Mouse (Mus musculus) left cerebral cortex, postnatal 10 days (tissue): Measurements from ENCODE around the gene Fam241a. TPM values are rescaled to one million over a fixed set of nuclear protein-coding genes. Genes with fewer than 3 reads are reported as not detected.

Source experiments
- DNase-seq, 2 experiments: peaks; one replicate each; pipeline ENCODE4 v3.0.0; 2021 to 2022; ENCODE audit warnings: low spot score in 2 of 2, mixed read lengths in 1 of 2; ENCODE audit errors: extremely low spot score in 1 of 2
- intact Hi-C: fragments of 180-260 bp; cut with DNase I; formaldehyde crosslinking; loops from one replicate; pipeline ENCODE4 v1.15.1; 2025
- total RNA-seq, 2 experiments: library from RNA; stranded (reverse); gene quantifications; 2 replicates each; pipeline ENCODE4 v1.2.3; 2021

The Fam241a gene
- total RNA-seq, result 1 to 10 TPM; 7.1 to 7.8 TPM

DNA sequence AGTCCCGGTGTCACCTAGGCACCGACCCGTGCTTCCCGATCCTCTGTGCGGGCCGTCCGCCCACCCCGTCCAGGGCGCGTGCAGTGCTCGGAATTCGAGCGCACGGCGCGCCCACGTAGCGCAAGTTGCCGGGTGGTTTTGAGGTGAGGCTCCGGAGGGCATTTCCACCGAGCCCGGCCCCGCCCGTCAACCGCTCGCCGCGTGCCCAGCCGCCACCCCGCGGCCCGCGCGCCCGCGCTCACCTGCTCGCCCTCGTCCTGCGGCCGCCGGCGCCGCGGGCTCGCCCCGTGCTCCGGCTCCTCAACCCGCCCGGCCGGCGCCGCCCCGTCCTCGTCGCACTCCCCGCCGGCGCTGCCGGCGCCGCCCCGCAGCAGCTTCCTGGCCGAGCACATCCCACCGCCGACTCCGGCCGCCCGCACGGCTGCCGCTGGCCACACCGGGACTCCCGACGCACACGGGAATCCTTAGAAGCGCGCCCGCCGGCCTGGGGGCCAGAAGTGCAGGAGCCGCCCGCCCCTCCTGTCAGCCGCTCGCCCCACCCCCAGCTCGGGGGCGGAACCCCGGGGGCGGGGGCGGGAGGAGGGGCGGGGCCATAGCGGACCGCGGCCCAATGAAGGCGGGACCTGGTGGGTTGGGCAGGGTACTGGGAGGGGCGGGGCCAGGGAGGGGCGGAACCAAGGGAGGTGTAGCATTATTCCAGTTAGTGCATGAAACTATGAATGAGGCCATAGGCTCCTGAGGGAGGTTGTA is at the start of gene Fam241a:
Gene Fam241a, minus strand, starts transcription at position 533 of the 750 bp plus-strand sequence.
- intact Hi-C loops, result loop anchor here (5.0 kb wide), 1 partner anchor 34 kb away; no protein-coding TSS in a partner anchor
- peak; percentile 49 to 88 for DNase-seq

DNA sequence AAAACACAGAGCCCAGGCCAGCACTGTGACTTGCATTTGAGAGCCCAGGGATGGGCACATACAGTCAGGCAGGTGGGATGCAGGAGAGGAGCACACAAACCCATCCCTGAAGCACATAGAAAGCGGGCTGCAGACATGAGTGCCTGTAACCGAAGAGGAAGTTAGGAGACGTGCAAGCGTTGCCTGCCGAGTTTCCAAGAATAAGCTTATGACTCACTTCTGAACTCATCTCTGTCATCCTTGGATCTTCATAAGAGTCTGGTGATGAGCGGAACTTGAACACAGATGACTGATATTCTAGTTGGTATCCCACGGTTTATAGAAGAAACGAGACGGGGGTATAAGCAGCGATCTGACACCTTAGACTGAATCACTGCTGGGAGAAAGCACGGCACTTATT is 36.3 kb upstream of the Fam241a start:
- intact Hi-C loops, result no loop called here
- no peak for DNase-seq

DNA sequence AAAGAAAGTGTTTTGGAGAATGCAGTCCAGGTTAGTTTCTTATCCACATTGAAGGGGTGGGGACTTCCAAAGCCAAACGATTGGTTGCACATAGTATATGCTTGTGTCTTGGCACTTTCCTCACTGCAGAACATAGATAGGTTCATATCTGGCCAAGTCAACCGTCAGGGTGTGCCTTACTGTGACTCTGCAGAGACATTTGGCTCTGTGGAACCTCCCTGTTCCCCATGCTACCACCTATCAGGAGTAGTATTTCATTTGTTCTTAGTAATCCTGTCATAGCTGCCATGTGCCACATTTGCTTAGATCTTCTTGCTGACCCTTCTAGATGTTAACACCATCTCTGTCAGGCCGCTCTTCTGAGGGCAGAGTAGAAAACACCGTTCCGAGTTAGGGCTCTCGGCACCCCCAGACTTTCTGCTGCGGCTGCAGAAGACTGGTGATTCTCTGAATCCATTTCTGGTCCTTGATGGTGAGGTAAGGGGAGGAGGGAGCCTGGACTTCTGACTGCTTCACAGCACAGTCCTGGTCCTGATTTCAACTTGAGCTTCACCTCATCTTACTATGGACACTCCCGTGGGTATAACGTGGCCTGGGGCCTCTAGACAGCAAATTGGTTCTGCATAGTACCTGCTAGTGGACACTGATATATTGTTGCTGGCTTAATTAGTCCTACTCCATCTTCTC is 34.3 kb upstream of the Fam241a start:
- DNase-seq, result no peak
- intact Hi-C loops, result no loop called here

DNA sequence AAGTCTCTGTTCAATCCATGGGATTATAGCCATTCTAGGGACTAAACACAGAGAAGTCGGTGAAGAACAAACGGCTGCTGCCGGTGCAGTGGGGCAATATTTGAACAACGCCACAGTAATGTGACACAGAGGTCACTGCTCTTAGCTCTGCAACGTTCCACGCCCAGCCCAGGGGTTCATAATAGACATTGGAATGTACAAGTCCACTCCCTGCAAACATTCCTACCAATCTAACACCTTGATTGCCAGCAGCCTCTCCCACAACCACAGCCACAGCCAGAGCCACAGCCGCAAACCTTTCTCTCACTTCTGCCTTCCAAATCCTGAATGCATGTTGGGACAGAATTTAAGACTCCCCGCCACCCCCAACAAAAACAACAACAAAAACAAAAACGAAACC is 33.8 kb upstream of the Fam241a start:
- intact Hi-C loops, result no loop called here
- DNase-seq, result no peak

DNA sequence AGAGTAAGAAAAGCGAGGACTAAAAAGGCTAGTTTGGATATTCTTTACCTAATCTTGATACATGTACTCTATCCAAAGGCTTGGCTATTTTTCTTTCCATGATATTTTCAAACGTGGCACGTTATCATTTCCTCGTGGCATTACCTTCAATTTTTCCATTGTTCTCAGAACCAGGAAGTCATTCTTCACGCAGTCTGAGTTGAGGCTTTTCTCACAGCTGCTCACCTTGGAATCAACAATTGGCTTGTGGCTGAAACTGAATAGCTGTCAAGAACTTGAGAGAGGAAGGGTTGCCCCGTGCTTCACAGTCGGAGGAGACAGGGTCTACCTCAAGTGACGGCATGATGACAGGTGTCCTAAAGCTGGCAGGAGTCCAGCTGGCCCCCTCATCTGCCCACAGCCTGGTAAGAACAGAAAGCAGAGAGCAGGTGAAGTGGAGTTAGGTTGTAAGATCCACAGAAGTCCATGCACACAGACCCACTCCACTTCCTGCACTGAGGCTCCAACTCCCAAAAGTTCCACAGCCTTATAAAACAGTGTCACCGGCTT is 30.6 kb upstream of the Fam241a start:
- intact Hi-C loops, result no loop called here
- DNase-seq, result no peak

DNA sequence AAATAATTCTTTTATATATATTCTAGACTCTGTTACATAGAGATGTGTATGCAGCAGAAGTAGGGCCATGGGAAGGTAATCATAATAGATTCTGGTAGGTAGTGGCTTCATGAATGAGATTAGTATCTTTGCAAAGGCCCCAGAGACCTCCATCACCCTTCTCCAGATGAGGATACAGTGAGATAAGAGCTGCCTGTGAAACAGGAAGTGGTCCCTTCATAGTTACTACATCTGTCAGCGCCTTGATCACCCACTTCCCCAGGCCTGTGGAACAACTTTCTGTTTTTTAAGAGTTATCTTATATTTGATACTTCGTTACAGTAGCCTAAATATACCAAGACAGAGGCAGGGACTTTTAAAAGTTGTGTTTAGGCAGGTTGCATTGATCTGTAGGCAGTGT is 28.3 kb upstream of the Fam241a start:
- intact Hi-C loops, result no loop called here
- no peak for DNase-seq

DNA sequence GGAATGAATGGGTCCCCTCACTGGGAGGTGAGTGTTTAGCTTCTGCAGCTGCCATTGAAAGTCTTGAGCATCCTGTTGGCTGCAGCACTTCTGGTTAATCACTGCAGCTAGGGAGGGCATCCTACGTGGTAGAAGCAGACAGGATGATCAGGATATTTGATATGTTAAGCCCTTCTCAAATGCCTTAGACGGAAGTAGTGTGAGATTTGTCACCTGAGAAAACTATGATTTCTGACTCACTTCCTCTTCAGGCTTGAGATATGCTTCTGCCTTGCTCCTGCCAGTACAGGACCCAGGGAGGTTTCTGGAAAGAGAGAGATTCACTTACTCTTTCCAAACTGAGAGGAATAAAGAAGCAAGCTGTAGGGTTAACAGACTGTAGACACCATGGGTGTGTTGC is 27.1 kb upstream of the Fam241a start:
- DNase-seq, result no peak
- intact Hi-C loops, result no loop called here

DNA sequence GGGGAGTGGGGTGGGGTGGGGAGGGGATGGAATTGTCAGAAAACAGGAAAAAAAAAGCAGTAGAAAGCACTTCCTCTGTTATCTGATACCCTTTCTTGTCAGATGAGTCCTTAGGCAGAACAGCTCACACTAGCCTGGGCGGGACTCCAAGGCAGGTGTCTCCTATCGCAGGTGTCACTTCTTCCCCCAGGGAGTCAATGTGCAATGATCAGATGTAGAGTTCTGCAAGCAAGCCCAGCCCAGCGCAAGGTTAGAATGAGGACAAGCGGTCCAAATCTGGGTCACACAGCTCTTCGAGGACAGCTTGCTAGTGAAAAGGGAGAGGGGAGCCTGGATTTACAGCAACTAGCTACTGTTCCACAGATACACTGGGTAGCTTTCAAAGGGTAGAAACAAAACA is 26.0 kb upstream of the Fam241a start:
- no peak for DNase-seq
- intact Hi-C loops, result no loop called here

DNA sequence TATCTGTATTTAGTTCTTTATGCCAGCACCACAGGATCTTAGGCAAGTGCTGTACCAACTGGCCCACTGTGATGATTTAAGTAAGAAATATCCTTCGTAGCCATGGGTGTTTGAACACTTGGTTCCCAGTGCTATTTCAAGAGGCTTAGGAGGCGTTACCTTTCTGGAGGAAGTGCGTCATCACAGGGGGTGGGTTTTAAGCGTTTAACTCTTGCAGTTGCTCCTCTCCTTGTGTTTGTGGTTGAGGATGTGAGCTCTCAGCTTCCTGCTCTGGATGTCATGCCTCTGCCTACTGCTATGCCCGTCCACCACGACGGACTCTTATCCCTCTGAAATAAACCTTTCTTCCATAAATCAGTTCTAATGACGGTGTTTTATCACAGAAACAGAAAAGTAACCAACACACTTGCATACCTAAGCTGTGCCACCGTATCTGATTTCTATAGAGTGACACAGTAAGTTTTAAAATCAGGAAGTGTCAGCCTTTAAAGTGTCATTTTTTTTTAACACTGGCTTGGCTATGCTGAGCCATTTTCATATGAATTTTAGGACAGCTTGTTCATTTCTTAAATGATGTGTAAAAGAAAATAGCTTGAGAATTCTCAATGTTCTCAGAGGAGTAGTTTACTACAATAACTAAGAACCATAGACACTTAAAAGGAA is 22.0 kb upstream of the Fam241a start:
- no peak for DNase-seq
- intact Hi-C loops, result no loop called here

DNA sequence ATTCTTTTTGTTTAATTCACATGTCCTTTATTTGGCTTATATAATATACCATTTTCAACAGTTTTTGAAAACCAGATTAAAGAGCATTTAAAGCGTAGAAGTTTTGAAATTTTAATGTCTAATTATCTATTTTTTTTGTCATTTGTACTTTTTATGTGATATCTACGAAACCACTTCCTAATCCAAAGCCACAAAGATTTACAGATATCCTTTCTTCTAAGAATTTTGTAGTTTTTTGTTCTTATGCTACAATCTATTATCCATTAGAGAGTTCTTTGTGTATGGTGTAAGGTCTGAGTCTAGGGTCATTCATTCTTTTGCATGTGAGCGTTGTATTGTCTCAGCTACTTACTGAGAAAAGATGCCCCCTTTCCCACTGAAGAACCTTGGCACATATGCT is 21.4 kb upstream of the Fam241a start:
- DNase-seq, result no peak
- intact Hi-C loops, result no loop called here

DNA sequence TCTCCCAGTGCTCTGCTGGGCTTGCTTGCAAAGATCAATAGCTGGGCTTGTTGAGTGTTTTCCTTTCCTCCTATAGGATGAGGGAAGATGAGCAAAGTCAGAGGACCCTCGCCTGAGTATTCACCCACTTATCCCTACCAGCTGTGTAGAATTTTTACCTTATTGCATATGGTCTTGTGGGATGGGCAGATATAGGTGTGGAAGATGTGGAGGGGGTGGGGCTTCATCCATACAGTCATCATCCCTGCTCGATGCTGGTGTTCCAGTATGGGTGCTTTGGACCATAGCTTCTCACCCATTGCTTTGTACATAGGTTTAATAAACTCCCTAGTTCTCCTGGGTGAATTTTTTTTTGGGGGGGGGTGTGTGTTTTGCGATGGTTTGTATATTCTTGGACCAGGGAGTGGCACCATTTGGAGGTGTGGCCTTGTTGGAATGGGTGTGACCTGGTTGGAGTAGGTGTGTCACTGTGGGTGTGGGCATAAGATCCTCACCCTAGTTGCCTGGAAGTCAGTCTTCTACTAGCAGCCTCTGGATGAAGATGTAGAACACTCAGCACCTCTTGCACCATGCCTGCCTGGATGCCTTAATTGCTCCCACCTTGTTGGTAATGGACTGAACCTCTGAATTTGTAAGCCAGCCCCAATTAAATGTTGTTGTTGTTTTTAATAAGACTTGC is 19.7 kb upstream of the Fam241a start:
- intact Hi-C loops, result no loop called here
- DNase-seq, result no peak

DNA sequence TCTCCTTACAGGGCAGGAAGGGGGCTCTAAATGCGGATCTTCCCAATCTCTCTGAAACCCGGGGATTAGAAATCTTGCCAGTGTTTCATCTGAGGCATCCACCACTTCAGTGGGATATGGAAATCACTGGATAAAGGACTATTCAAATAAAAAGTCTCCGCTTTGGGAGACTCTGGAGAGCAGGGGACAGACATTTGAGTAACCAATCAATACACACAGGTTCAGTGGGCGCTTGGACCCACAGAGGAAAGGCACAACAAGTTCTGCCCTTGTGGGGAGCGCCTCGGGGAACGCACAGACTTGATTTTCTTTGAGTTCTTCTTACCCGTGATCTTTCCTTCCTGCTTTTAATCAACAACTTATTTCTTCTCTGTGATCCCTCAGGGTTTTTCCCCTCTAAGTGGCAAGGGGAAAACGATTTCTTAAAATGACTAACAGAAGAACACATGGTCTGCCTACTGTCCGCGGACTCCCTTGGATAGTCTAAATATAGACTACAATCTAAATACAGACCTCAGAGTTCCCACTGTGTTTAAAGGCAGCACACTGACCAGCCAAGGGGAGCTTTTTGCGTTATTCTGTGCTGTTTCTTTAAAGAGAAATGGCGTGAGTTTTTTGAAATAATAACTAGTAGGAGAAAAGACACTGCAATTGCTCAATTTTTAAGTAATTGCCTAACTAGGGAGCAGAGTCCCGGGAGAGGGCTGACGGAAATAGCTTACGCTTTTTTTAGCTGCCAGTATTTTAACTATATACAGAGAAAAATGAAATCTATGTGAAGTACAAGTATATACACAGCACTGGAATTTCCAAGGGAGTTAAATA is 18.0 kb upstream of the Fam241a start:
- intact Hi-C loops, result no loop called here
- no peak for DNase-seq

DNA sequence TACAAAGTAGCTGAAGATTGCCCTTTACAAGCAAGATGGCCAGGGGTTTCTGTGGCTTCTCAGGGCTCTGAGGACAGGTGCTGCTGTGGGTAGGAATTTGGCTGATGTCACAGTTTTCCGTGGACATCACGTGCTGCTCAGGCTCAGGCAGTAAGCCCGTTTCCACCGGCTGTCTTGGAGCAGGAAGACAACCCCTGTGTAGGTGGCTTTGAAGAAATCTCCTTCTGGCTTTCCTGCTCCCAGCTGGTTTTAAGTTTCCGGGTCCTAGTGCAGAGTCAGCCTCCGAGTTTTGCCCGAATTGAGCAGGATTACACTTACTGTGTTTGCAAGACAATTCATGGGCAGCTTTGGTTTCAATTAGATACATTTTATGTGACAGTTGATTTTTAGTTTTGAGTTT is 13.8 kb upstream of the Fam241a start:
- no peak for DNase-seq

DNA sequence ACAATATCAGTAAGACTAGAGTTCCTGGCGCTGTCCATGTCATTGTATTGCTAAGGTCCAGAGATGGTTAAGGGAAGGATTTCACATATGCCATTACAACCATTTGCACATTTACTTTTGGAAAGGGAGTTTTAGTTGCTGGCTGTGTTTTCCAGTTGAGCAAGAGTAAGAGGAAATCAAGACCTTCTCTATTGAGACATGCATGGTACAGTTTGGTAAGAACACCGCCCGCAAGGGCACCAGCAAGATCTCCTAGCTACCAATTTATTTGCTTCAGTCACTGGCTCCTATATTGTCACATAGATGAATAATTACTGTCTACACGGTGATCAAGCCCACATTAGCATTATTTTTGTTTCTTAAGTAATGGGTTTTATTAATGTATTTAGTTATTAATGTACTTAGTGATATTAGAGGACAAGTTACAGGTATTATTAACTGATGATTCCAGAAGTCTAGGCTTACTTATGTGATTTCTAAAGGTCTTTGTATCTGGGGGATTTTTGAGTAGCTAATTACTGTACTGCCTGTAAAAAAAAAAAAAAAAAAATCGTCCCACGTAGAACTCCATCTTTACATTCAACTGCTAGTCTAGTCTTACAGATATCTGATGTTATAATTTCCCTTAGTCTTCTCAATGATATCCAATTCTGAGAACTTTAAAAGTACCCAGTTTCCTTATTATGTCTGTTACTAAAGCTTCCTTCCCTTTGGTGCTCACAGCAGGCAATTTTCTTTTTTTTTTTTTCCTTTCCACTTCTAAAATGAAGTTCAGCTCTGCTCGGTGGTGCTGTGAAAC is 944 bp downstream of the Fam241a start:
- DNase-seq, result no peak
- intact Hi-C loops, result loop anchor here (5.0 kb wide), 1 partner anchor 33 kb away; no protein-coding TSS in a partner anchor

More for the DNA sequence above, 13.8 kb upstream of the Fam241a start:
- intact Hi-C loops, result no loop called here

DNA sequence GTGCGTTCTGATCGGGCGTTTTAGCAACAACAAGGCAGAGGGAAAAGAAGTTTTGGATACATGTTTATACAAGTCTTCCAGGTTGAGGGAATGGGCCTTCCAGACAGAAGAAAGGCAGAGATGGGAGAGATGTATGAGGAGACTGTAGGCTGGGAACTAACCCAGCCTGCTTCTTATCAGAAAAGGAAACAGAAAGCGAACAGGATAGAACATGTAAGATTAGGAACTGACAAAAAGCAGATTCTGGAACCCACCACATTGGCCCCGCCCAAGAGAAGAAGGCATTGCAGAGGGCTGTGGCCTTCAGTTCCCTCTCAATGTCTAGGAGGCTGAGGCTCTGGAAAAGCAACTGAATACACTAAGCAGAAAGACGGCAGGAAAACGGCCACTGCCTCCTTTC is 2.2 kb downstream of the Fam241a start:
- no peak for DNase-seq
- intact Hi-C loops, result no loop called here

DNA sequence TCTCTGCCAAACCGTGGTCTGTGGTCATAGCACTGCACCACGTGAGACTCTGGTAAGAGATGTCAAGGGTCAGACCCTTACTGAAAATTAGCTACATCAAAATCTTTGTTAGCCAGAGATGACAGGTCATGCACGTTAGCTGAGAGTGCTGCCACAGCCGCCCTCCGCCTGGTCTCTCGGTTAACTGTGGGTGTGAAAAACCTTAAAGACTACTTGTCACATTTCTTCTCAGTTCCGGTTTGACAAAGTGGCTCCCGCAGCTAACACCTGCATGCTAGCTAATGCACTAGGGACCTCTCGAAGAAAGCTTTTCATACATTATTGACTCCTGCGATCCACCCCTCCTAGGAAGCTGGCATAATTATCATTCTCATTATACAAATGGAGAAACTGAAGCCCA is 4.2 kb downstream of the Fam241a start:
- DNase-seq, result no peak
- intact Hi-C loops, result no loop called here

DNA sequence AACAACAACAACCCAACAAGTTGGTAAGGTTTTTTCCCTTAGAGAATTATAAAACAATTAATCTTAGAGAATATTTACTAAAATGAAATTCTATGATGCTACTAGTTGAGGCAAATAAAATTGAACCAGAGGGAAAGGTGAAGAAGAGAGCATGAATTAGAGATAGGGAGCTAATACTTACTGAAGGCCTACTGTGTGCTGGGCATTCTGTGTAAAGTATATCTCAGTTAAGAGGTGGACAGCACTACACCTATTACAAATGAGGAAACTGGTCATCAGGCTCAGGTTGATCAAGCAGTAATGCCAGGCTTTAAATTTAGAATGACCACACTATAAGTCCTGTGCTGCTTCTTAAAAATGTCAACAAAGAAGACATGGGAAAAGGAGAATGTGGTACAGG is 6.1 kb downstream of the Fam241a start:
- intact Hi-C loops, result no loop called here
- DNase-seq, result no peak

DNA sequence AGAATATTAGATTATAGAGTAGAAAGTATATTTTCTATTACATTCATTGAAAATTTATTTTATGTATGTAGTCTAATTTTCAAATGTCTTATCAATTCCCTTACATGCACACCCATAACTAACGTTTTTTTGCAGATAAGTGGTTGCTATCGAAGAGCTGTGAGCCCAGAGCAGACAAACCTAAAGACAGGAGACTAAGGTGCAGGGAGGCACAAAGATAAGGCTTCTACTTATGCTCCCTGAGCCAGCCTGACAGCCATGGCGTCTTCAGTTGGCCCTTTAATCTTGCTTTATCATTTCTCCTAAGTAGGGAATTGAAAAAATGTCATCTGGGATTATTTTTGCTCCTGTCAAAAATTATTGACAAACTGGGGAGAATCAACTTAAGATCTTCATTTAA is 6.6 kb downstream of the Fam241a start:
- intact Hi-C loops, result no loop called here
- no peak for DNase-seq
